7 mouse cellular contexts compared by ENCODE assay signal in genomic region chr7:79211287-79211976, GRCm38 (mm10).
A peak's percentile ranks its signal among the peaks of the same experiment; 100 is the strongest.
DNase-seq lines count a peak whose midpoint lies in the region; ATAC-seq lines count a peak whose summit lies in the region.

No protein-coding gene starts in this region.

- no peaks in the 10 kb centered on the region for H3K9me3 ChIP-seq in neural tube, embryonic 15.5 days (replicated peaks)
- H3K9me3 ChIP-seq in heart, embryonic 15.5 days (replicated peaks), result no peaks in the 10 kb centered on the region

- H3K9ac ChIP-seq in neural tube, embryonic 15.5 days (replicated peaks), result no peak overlapping the region
- H3K9ac ChIP-seq in heart, embryonic 15.5 days, result no peak overlapping the region

- no peak for ATAC-seq in neural tube, embryonic 15.5 days (ENCODE audit: low FRiP score)
- ATAC-seq in heart, embryonic 15.5 days (replicated peaks; ENCODE audit: insufficient number of reproducible peaks, insufficient read depth, low FRiP score, low read depth), result peak; percentile 72

- no peak overlapping the region for H3K4me2 ChIP-seq in neural tube, embryonic 15.5 days
- peak overlapping the region; percentile 48 for H3K4me2 ChIP-seq in heart, embryonic 15.5 days

- peaks cover 3% of the 10 kb centered on the region; the same call in 1 of the 2 replicates for H3K4me1 ChIP-seq in neural tube, embryonic 15.5 days
- H3K4me1 ChIP-seq in heart, embryonic 15.5 days (replicated peaks), result peaks cover 20% of the 10 kb centered on the region

- no peaks in the 10 kb centered on the region for H3K36me3 ChIP-seq in neural tube, embryonic 15.5 days
- no peaks in the 10 kb centered on the region for H3K36me3 ChIP-seq in heart, embryonic 15.5 days

- peak; percentile 20 for DNase-seq in neural tube, embryonic 10.5 days (ENCODE audit: extremely low spot score, low spot score)
- DNase-seq in liver, result peak; percentile 34
- DNase-seq in urinary bladder, postnatal 25 days (ENCODE audit: low spot score), result peak; percentile 36
- DNase-seq in cerebellum, adult 11-12 months, result no peak
- DNase-seq in layer of hippocampus, adult 8-10 months (ENCODE audit: low spot score in 2 of 2), result no peak

- H3K27me3 ChIP-seq in neural tube, embryonic 15.5 days (replicated peaks), result no peaks in the 10 kb centered on the region
- H3K27me3 ChIP-seq in heart, embryonic 15.5 days, result no peaks in the 10 kb centered on the region

- no peak overlapping the region for H3K27ac ChIP-seq in neural tube, embryonic 15.5 days (replicated peaks)
- H3K27ac ChIP-seq in heart, embryonic 15.5 days, result peak overlapping the region; percentile 42

- no peak overlapping the region for H3K4me3 ChIP-seq in neural tube, embryonic 15.5 days (replicated peaks)
- H3K4me3 ChIP-seq in heart, embryonic 15.5 days, result 0 out of 2 replicates have a peak overlapping the region, but pooled peaks have one; percentile 1

- WGBS in neural tube, embryonic 15.5 days, result 20% methylated on average over 9 of the region's 9 CpGs
- WGBS in heart, embryonic 15.5 days, result 9% methylated on average over 9 of the region's 9 CpGs

Comparison
In these comparisons a context has a peak if more than half of its experiments do, and no peak if none do; other contexts are left out.
1. DNase-seq: peak in neural tube, embryonic 10.5 days (single experiment), liver (single experiment) and urinary bladder, postnatal 25 days (single experiment); none in cerebellum, adult 11-12 months (single experiment) and layer of hippocampus, adult 8-10 months (0 of 2).